Mouse (Mus musculus) lung, adult 2 months (tissue): ENCODE results near the gene Ghitm. TPM values are rescaled to one million over a fixed set of nuclear protein-coding genes. Genes with fewer than 3 reads are reported as not detected.

ENCODE experiments used
- DNase-seq: peaks from one replicate; pipeline ENCODE4 v3.0.0; 2022
- H3K4me1 ChIP-seq: fragments of 200-500 bp; 2 replicates; pipeline ENCODE4 v1.6.1; 2011; ENCODE audit warnings: low read length; ENCODE audit not compliant: control insufficient read depth, insufficient read depth
- H3K4me3 ChIP-seq: fragments of 200-500 bp; replicated peaks from 2 replicates; pipeline ENCODE3; 2011; ENCODE audit warnings: low read depth, mild to moderate bottlenecking, control low read depth, low read length; ENCODE audit errors: extremely low read depth
- CTCF ChIP-seq: fragments of 200-500 bp; IDR thresholded peaks from 2 replicates; pipeline ENCODE4 v1.5.1; 2011; ENCODE audit warnings: mild to moderate bottlenecking, low read length, control low read depth; ENCODE audit not compliant: insufficient read depth
- POLR2A ChIP-seq: fragments of 200-500 bp; IDR thresholded peaks from 2 replicates; pipeline ENCODE4 v1.6.1; 2011; ENCODE audit warnings: low read depth, mild to moderate bottlenecking, control low read depth, low read length, borderline replicate concordance; ENCODE audit errors: extremely low read depth
- WGBS: fragments of 180-500 bp; shearing (Covaris S2); methylation state at CpG from one replicate; pipeline ENCODE4 v1.1.7; 2018; 5-methylcytosine and 5-hydroxymethylcytosine counted together
- polyA plus RNA-seq: library from polyadenylated mRNA; depleted of rRNA; stranded (reverse); fragments of >200 nt; gene quantifications from 2 replicates; pipeline ENCODE4 v1.2.3, GENCODE M21; 2012; rRNA removed

Ghitm gene
- polyA plus RNA-seq, 1 experiment = 103 TPM

- H3K4me3 ChIP-seq = no peak overlapping the region
- DNase-seq = no peak
- H3K4me1 ChIP-seq = no peaks in the 10 kb centered on the region
- TF ChIP-seq CTCF (no peak), POLR2A (no peak)
- 46% methylated on average over 8 of the region's 8 CpGs for WGBS
Observed at GRCm38 (mm10) chr14:37109460-37109859, 25.6 kb downstream of the Ghitm start.

- Histone ChIP-seq H3K4me1 (no peaks in the 10 kb centered on the region), H3K4me3 (no peak overlapping the region)
- TF ChIP-seq POLR2A (no peak), CTCF (no peak)
- DNase-seq = no peak
- WGBS = 25% methylated on average over 7 of the region's 7 CpGs
Observed at GRCm38 (mm10) chr14:37105846-37106245, 29.2 kb downstream of the Ghitm start.

- H3K4me1 ChIP-seq = no peaks in the 10 kb centered on the region
- no peak for DNase-seq
- WGBS = 36% methylated on average over 5 of the region's 5 CpGs
- no peak for TF ChIP-seq POLR2A
- no peak for TF ChIP-seq CTCF
- no peak overlapping the region for H3K4me3 ChIP-seq
Observed at GRCm38 (mm10) chr14:37104747-37105146, 30.3 kb downstream of the Ghitm start.

- no peak overlapping the region for H3K4me3 ChIP-seq
- DNase-seq = no peak
- 70% methylated on average over 3 of the region's 3 CpGs for WGBS
- TF ChIP-seq POLR2A = no peak
- no peak for TF ChIP-seq CTCF
- H3K4me1 ChIP-seq = no peaks in the 10 kb centered on the region
Observed at GRCm38 (mm10) chr14:37102484-37102883, 32.6 kb downstream of the Ghitm start.

- no peak for TF ChIP-seq CTCF
- 64% methylated on average over 5 of the region's 5 CpGs for WGBS
- no peak overlapping the region for H3K4me3 ChIP-seq
- H3K4me1 ChIP-seq = no peaks in the 10 kb centered on the region
- no peak for DNase-seq
Observed at GRCm38 (mm10) chr14:37101531-37101930, 33.5 kb downstream of the Ghitm start.

GRCm38 (mm10) chr14:37097956-37098530, 37.0 kb downstream of the Ghitm start, which contains the start of gene Cdhr1:
TSS of gene Cdhr1 (minus strand) at chr14:37098347.
- H3K4me3 ChIP-seq = no peak within 1 kb of the TSS
- DNase-seq = no peak
- 1% methylated on average over 29 of the region's 30 CpGs for WGBS
- no peaks in the 10 kb centered on the region for H3K4me1 ChIP-seq
- TF ChIP-seq POLR2A (no peak), CTCF (no peak)

- WGBS = 70% methylated on average over 4 of the region's 4 CpGs
- DNase-seq = no peak
- no peak overlapping the region for H3K4me3 ChIP-seq
- H3K4me1 ChIP-seq = no peaks in the 10 kb centered on the region
- TF ChIP-seq CTCF (no peak), POLR2A (no peak)
Observed at GRCm38 (mm10) chr14:37095556-37095955, 39.5 kb downstream of the Ghitm start.

- Histone ChIP-seq H3K4me3 (no peak overlapping the region), H3K4me1 (no peaks in the 10 kb centered on the region)
- TF ChIP-seq CTCF (no peak), POLR2A (no peak)
- no peak for DNase-seq
- 72% methylated on average over 6 of the region's 6 CpGs for WGBS
Observed at GRCm38 (mm10) chr14:37094436-37094835, 40.6 kb downstream of the Ghitm start.

- DNase-seq = no peak
- H3K4me1 ChIP-seq = no peaks in the 10 kb centered on the region
- TF ChIP-seq CTCF = no peak
- no peak for TF ChIP-seq POLR2A
- WGBS = 16% methylated on average over 4 of the region's 4 CpGs
- H3K4me3 ChIP-seq = no peak overlapping the region
Observed at GRCm38 (mm10) chr14:37083755-37084154, 51.3 kb downstream of the Ghitm start.

GRCm38 (mm10) chr14:37080724-37081123, 54.3 kb downstream of the Ghitm start:
- Histone ChIP-seq H3K4me3 (no peak overlapping the region), H3K4me1 (no peaks in the 10 kb centered on the region)
- DNase-seq = no peak
- TF ChIP-seq CTCF = no peak
- no peak for TF ChIP-seq POLR2A
- 66% methylated on average over 1 of the region's 1 CpGs for WGBS

Other genes with a start within 250 kb of the Ghitm start
- 25.9 and 38.0 TPM in 2 replicates for gene Ccser2, start 166.5 kb downstream of the Ghitm start, polyA plus RNA-seq
- not detected in 2 replicates for gene Rgr, start 86.3 kb downstream of the Ghitm start, polyA plus RNA-seq
- not detected in 2 replicates for gene Lrit1, start 80.4 kb downstream of the Ghitm start, polyA plus RNA-seq
- not detected in 2 replicates for gene Lrit2, start 67.3 kb downstream of the Ghitm start, polyA plus RNA-seq
- gene Cdhr1, start 36.9 kb downstream of the Ghitm start, polyA plus RNA-seq = 0.08 and 0.24 TPM in 2 replicates
- 2.4 and 9.5 TPM in 2 replicates for gene 2610528A11Rik, start 21.2 kb downstream of the Ghitm start, polyA plus RNA-seq